Comparison of ENCODE assay signal across 8 mouse cellular contexts in the genomic region with DNA sequence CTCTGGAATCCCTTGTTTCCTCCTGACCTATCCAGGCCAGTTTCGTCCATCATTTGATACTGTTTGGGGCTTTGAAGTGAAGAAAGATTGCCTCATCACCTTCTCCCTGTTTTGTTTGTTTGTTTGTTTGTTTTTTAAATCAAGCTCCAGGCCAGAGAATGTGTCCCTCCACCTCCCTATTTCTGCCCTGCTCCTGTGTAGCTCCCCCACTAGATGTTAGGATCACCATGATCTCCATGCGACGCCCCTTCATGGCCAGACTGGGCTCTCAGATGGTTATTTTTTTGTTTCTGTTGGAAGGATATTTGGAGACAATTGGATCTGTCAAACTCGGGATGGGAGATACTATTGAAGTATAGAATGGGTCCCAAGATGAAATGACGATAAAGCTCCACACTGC. TPM values are rescaled to one million over a fixed set of nuclear protein-coding genes. Genes with fewer than 3 reads are reported as not detected.
DNase-seq lines count a peak whose midpoint lies in the region; ATAC-seq lines count a peak whose summit lies in the region.

Gene Metrnl, plus strand, starts transcription at position 301 of the 400 bp plus-strand sequence.

- H3K9me3 ChIP-seq in kidney, embryonic 14.5 days (ENCODE audit: control insufficient read depth, low read length) = no peaks in the 10 kb centered on the region
- no peaks in the 10 kb centered on the region for H3K9me3 ChIP-seq in heart, embryonic 11.5 days (replicated peaks; ENCODE audit: control insufficient read depth, low read length)
- H3K9me3 ChIP-seq in limb, embryonic 13.5 days = no peaks in the 10 kb centered on the region
- H3K9me3 ChIP-seq in stomach, embryonic 15.5 days = no peaks in the 10 kb centered on the region

- H3K4me3 ChIP-seq in kidney, embryonic 14.5 days (ENCODE audit: low read length) = peak within 1 kb of the TSS; percentile 74
- peak within 1 kb of the TSS; percentile 72 for H3K4me3 ChIP-seq in heart, embryonic 11.5 days (ENCODE audit: low read depth, low read length)
- peak within 1 kb of the TSS; percentile 73 for H3K4me3 ChIP-seq in limb, embryonic 13.5 days
- peak within 1 kb of the TSS; percentile 77 for H3K4me3 ChIP-seq in stomach, embryonic 15.5 days (replicated peaks)

- DNase-seq in kidney, adult 9 months = no peak
- DNase-seq in adrenal gland, adult 2 months = no peak
- DNase-seq in cerebellum, postnatal 10 days = no peak
- no peak for DNase-seq in testis, postnatal 14 days (ENCODE audit: low spot score)

- H3K9ac ChIP-seq in kidney, embryonic 14.5 days (ENCODE audit: low read depth, low read length) = peak within 1 kb of the TSS; percentile 72
- peak within 1 kb of the TSS; percentile 74 for H3K9ac ChIP-seq in heart, embryonic 11.5 days (ENCODE audit: low read depth, low read length)
- H3K9ac ChIP-seq in limb, embryonic 13.5 days = peak within 1 kb of the TSS; percentile 78
- peak within 1 kb of the TSS; percentile 67 for H3K9ac ChIP-seq in stomach, embryonic 15.5 days

- H3K36me3 ChIP-seq in kidney, embryonic 14.5 days (ENCODE audit: control insufficient read depth, insufficient read depth, low read length) = no peaks in the 10 kb centered on the region
- no peaks in the 10 kb centered on the region for H3K36me3 ChIP-seq in heart, embryonic 11.5 days (ENCODE audit: control insufficient read depth, insufficient read depth, low read length)
- no peaks in the 10 kb centered on the region for H3K36me3 ChIP-seq in limb, embryonic 13.5 days
- no peaks in the 10 kb centered on the region for H3K36me3 ChIP-seq in stomach, embryonic 15.5 days

- peak within 1 kb of the TSS; percentile 10; the same call in 1 of the 2 replicates for H3K27ac ChIP-seq in kidney, embryonic 14.5 days (ENCODE audit: low read depth, low read length)
- no peak within 1 kb of the TSS for H3K27ac ChIP-seq in heart, embryonic 11.5 days (ENCODE audit: low read depth, low read length)
- H3K27ac ChIP-seq in limb, embryonic 13.5 days = peak within 1 kb of the TSS; percentile 63
- peak within 1 kb of the TSS; percentile 84 for H3K27ac ChIP-seq in stomach, embryonic 15.5 days

- 90% methylated on average over 5 of the region's 5 CpGs for WGBS in kidney, embryonic 14.5 days
- 75% methylated on average over 5 of the region's 5 CpGs for WGBS in heart, embryonic 11.5 days (ENCODE audit: insufficient replicate concordance)
- WGBS in limb, embryonic 13.5 days = 89% methylated on average over 5 of the region's 5 CpGs
- WGBS in stomach, embryonic 15.5 days = 89% methylated on average over 5 of the region's 5 CpGs

- peak within 1 kb of the TSS; percentile 97 for H3K4me2 ChIP-seq in kidney, embryonic 14.5 days (replicated peaks; ENCODE audit: low read depth, low read length)
- H3K4me2 ChIP-seq in heart, embryonic 11.5 days = peak within 1 kb of the TSS; percentile 98
- H3K4me2 ChIP-seq in limb, embryonic 13.5 days (replicated peaks) = peak within 1 kb of the TSS; percentile 96
- H3K4me2 ChIP-seq in stomach, embryonic 15.5 days = peak within 1 kb of the TSS; percentile 96

- no peak for ATAC-seq in kidney, embryonic 14.5 days (ENCODE audit: low FRiP score, low TSS enrichment)
- ATAC-seq in heart, embryonic 11.5 days (replicated peaks; ENCODE audit: insufficient number of reproducible peaks, low FRiP score, low TSS enrichment) = no peak
- ATAC-seq in limb, embryonic 13.5 days (ENCODE audit: low FRiP score, low read depth) = no peak
- no peak for ATAC-seq in stomach, embryonic 15.5 days (ENCODE audit: insufficient read depth, low FRiP score, low read depth)

- peaks cover 12% of the 10 kb centered on the region; the same call in 1 of the 2 replicates for H3K4me1 ChIP-seq in kidney, embryonic 14.5 days (ENCODE audit: control insufficient read depth, insufficient read depth, low read length)
- peaks cover 6% of the 10 kb centered on the region; the same call in 1 of the 2 replicates for H3K4me1 ChIP-seq in heart, embryonic 11.5 days (ENCODE audit: control insufficient read depth, insufficient read depth, low read length)
- H3K4me1 ChIP-seq in limb, embryonic 13.5 days = peaks cover 41% of the 10 kb centered on the region
- H3K4me1 ChIP-seq in stomach, embryonic 15.5 days = peaks cover 12% of the 10 kb centered on the region; the same call in 1 of the 2 replicates

- H3K27me3 ChIP-seq in kidney, embryonic 14.5 days (ENCODE audit: control insufficient read depth, insufficient read depth, low read length) = peaks cover 17% of the 10 kb centered on the region
- H3K27me3 ChIP-seq in heart, embryonic 11.5 days (ENCODE audit: control insufficient read depth, insufficient read depth, low read length) = peaks cover 17% of the 10 kb centered on the region
- H3K27me3 ChIP-seq in limb, embryonic 13.5 days = peaks cover 18% of the 10 kb centered on the region
- H3K27me3 ChIP-seq in stomach, embryonic 15.5 days (replicated peaks) = no peaks in the 10 kb centered on the region

RNA-seq across cellular contexts. Expression of gene Metrnl, which starts in this region (rescaled TPM):
- polyA plus RNA-seq in kidney, embryonic 14.5 days (2014; fragmentation: Nextera tagmentation; extraction: Ambion mirVana) = 15.6 and 18.3 TPM in 2 replicates
- 10 to 100 TPM; 14.0 to 44.3 TPM for total RNA-seq in adrenal gland, adult 2 months (2021)
- 33.2 and 42.1 TPM in 2 replicates for polyA plus RNA-seq in adrenal gland, adult 2 months (2012; rRNA removed)
- polyA plus RNA-seq in heart, embryonic 11.5 days (2014; fragmentation: Nextera tagmentation; extraction: Ambion mirVana) = 6.0 and 7.0 TPM in 2 replicates
- 18.5 and 18.9 TPM in 2 replicates for polyA plus RNA-seq in limb, embryonic 13.5 days (2015; fragmentation: Nextera tagmentation; extraction: Ambion mirVana)
- polyA plus RNA-seq in stomach, embryonic 15.5 days (2015; fragmentation: Nextera tagmentation; extraction: Ambion mirVana) = 30.7 and 37.0 TPM in 2 replicates
